Mouse (Mus musculus) olfactory bulb, adult 2 months (tissue): ENCODE results near the gene Ntm. TPM values are rescaled to one million over a fixed set of nuclear protein-coding genes. Genes with fewer than 3 reads are reported as not detected.

Experiments
- H3K27ac ChIP-seq: fragments of 200-500 bp; 2 replicates; pipeline ENCODE4 v1.5.1; 2012; ENCODE audit warnings: low read depth, low read length; ENCODE audit not compliant: insufficient read depth
- H3K4me1 ChIP-seq: fragments of 200-500 bp; 2 replicates; pipeline ENCODE4 v1.6.1; 2012; ENCODE audit warnings: low read length; ENCODE audit not compliant: control insufficient read depth, insufficient read depth
- H3K4me3 ChIP-seq: fragments of 200-500 bp; 2 replicates; pipeline ENCODE4 v1.5.1; 2012; ENCODE audit warnings: mild to moderate bottlenecking, low read depth, low read length, moderate library complexity; ENCODE audit not compliant: insufficient read depth
- CTCF ChIP-seq: fragments of 200-500 bp; IDR thresholded peaks from 2 replicates; pipeline ENCODE4 v1.5.1; 2012; ENCODE audit warnings: low read depth, mild to moderate bottlenecking, low read length, moderate library complexity; ENCODE audit not compliant: insufficient read depth
- POLR2A ChIP-seq: fragments of 200-500 bp; IDR thresholded peaks from 2 replicates; pipeline ENCODE4 v1.6.1; 2012; ENCODE audit warnings: mild to moderate bottlenecking, low read depth, low read length, moderate library complexity; ENCODE audit not compliant: insufficient read depth
- WGBS: fragments of 180-500 bp; shearing (Covaris S2); methylation state at CpG from one replicate; pipeline ENCODE4 v1.1.7; 2018; 5-methylcytosine and 5-hydroxymethylcytosine counted together
- polyA plus RNA-seq: library from polyadenylated mRNA; stranded (reverse); fragments of >200 nt; gene quantifications from 2 replicates; pipeline ENCODE4 v1.2.4, GENCODE M21; 2012; ENCODE audit warnings: low replicate concordance; ENCODE audit not compliant: missing spikeins, insufficient read depth, insufficient read length

The Ntm gene
- polyA plus RNA-seq, 1 experiment: not detected

- TF ChIP-seq CTCF: peak; percentile 34; the same call in 1 of the 2 replicates
- no peak for TF ChIP-seq POLR2A
- Histone ChIP-seq H3K4me1 (peaks cover 4% of the 10 kb centered on the region; the same call in 1 of the 2 replicates), H3K27ac (no peak overlapping the region), H3K4me3 (no peak overlapping the region)
- 56% methylated on average over 1 of the region's 1 CpGs for WGBS
These were observed 98.1 kb downstream of the Ntm start for GRCm38 (mm10) chr9:29864886-29865285.

GRCm38 (mm10) chr9:29862408-29862807 lies 100.5 kb downstream of the Ntm start:
- Histone ChIP-seq H3K4me3 (no peak overlapping the region), H3K27ac (no peak overlapping the region), H3K4me1 (peaks cover 4% of the 10 kb centered on the region; the same call in 1 of the 2 replicates)
- TF ChIP-seq CTCF (no peak), POLR2A (no peak)
- WGBS: 52% methylated on average over 5 of the region's 5 CpGs

DNA sequence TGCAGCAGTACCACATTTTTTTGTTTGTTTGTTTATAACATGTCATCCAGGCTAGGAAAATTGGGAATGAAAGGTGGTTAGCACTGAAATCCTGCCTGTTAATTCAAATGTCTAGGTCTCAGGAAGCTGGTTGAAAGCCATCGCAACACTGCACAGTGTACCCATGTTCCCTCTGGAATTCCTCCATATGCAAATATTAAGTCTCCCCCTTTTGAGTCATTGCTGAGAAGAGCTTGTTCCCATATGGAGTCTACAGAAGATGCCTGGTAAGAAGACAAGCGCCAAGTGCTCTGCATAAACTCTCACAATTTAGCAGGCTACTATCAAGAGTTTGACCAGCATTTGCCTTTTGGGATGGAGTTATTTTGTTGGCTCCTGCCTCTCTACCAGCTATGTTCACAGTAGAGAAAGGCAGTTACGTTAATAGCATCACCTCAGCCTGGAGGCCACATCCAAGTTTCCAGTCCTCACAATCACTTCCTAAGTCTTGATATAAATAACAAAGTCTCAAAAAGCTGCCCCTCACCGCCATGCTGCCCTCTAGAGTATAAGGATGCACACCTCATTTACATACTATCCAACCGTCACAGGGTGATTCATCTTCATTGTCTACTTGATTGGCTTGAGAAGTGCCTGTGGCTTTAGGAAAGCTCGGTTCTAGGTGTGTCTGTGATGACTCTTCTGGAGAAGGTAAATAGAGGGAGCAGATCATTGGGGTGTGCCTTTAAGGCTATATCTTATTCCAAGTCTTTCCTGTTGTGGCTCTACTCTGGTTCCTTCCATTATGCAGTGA lies 103.5 kb downstream of the Ntm start:
- 96% methylated on average over 6 of the region's 6 CpGs for WGBS
- TF ChIP-seq CTCF (no peak), POLR2A (no peak)
- Histone ChIP-seq H3K27ac (no peak overlapping the region), H3K4me3 (no peak overlapping the region), H3K4me1 (no peaks in the 10 kb centered on the region)

GRCm38 (mm10) chr9:29848735-29849455 lies 114.0 kb downstream of the Ntm start:
- no peak overlapping the region for H3K4me3 ChIP-seq
- no peaks in the 10 kb centered on the region for H3K4me1 ChIP-seq
- no peak overlapping the region for H3K27ac ChIP-seq
- TF ChIP-seq CTCF (no peak), POLR2A (no peak)
- 74% methylated on average over 8 of the region's 8 CpGs for whole genome bisulfite sequencing

GRCm38 (mm10) chr9:29837344-29837743 lies 125.6 kb downstream of the Ntm start:
- H3K4me1 ChIP-seq: no peaks in the 10 kb centered on the region
- 81% methylated on average over 6 of the region's 6 CpGs for WGBS
- H3K27ac ChIP-seq: no peak overlapping the region
- TF ChIP-seq CTCF (no peak), POLR2A (no peak)
- no peak overlapping the region for H3K4me3 ChIP-seq

DNA sequence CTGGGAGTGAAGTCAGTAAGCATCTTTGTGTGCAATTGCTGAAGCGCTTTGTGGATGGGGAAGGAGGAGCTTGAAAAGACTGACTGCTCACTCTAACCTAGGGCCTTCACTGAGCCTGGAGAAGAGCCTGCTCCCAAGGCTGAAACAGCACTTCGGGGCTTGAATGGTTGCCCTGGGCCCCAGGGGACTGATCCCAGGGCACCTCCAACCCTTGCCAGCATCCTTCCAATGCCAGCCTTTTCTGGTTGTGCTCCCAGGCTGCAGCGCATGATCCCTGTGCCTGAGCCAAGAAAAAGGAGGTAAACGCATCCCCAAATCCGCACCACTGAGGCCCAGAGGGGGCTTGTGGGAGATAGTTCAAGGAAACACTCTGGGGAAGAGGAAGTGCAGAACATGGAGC lies 128.0 kb downstream of the Ntm start:
- no peak for TF ChIP-seq POLR2A
- TF ChIP-seq CTCF: no peak
- H3K27ac ChIP-seq: 0 out of 2 replicates have a peak overlapping the region, but pooled peaks have one; percentile 12
- 52% methylated on average over 5 of the region's 5 CpGs for whole genome bisulfite sequencing
- H3K4me1 ChIP-seq: no peaks in the 10 kb centered on the region; the same call in 1 of the 2 replicates
- no peak overlapping the region for H3K4me3 ChIP-seq

DNA sequence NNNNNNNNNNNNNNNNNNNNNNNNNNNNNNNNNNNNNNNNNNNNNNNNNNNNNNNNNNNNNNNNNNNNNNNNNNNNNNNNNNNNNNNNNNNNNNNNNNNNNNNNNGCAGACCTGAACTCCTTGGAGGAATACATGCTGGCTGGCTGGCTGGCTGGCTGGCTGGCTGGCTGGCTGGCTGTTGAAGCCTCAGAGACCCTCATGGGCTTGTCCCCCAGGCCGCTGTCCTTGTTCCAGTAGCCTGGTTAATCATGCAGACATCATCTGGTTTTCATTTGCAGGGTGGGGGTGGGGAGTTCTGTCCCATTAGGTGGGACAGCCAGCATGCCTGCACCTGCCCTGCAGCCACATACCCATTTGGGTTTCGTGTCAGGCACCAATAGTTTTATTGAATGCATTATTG lies 129.2 kb downstream of the Ntm start:
- no peak overlapping the region for H3K4me3 ChIP-seq
- WGBS: 77% methylated on average over 2 of the region's 2 CpGs
- no peak overlapping the region; the same call in 1 of the 2 replicates for H3K27ac ChIP-seq
- no peak for TF ChIP-seq CTCF
- no peak for TF ChIP-seq POLR2A
- H3K4me1 ChIP-seq: no peaks in the 10 kb centered on the region; the same call in 1 of the 2 replicates

DNA sequence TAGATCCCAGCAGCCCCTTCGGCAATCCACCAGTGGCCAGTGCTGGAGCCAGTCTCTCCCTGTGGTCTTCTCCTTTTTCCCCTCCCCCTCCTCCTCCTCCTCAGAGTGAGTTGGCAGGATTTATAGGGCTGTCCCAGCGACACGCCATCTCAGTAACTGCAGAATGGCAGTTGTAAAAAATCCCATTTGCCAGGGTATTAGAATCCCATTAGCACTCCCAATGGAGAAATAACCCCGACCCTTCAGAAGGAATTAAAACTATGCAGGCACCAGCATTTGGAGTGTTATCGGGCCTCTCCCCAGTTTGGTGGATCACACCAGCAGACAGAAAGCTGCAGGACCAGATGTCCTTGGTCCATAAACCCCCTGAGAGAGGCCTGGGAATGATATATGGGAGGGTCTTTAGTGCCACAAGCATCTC lies 135.7 kb downstream of the Ntm start:
- TF ChIP-seq CTCF (no peak), POLR2A (no peak)
- Histone ChIP-seq H3K4me3 (no peak overlapping the region), H3K27ac (no peak overlapping the region), H3K4me1 (no peaks in the 10 kb centered on the region; the same call in 1 of the 2 replicates)
- WGBS: 70% methylated on average over 5 of the region's 5 CpGs

DNA sequence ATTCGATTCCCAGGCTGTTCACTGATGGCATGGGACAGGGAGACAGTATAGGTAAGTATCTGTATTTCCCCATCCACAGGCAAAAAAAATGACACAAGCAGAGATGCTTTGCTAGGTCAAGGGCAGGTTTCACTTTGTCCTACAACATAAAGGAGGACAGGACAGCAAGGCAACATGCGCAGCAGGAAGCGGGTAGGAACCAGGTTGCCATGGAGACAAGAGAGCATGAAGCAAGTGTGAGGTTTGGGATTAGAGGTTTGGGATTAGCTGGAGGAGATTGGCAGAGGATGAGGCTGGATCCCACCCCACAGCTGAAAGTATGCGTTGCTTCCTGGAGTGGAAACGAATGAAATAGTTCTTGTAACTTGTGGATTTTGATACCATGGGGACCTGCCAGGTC lies 137.7 kb downstream of the Ntm start:
- no peaks in the 10 kb centered on the region for H3K4me1 ChIP-seq
- 81% methylated on average over 5 of the region's 5 CpGs for WGBS
- TF ChIP-seq CTCF (no peak), POLR2A (no peak)
- no peak overlapping the region for H3K27ac ChIP-seq
- H3K4me3 ChIP-seq: no peak overlapping the region
